ENCODE assay signal across 8 mouse cellular contexts in the genomic region with DNA sequence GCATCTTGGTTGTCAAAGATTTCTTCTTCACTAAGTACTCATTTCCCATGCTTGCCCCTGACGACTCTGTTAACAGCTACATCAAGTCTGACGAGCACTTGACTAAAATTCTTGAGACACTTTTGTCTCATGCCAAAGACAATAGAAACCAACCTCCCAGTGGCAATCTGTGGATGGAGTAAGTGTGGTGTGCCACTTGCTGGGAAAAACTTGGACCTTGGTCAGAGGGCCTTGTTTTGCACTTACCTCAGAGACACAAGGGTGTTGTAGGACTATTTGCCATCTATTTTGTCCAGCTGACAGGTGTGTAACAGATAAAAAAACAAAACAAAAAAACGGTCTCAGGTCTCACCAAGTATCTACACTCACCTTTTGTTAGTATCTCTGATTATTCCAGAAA. TPM values are rescaled to one million over a fixed set of nuclear protein-coding genes. Genes with fewer than 3 reads are reported as not detected.
DNase-seq lines count a peak whose midpoint lies in the region; ATAC-seq and TF ChIP-seq lines count a peak whose summit lies in the region.

No protein-coding gene starts in this region.

- H3K27me3 ChIP-seq in kidney, postnatal 0 days (ENCODE audit: insufficient read depth, low read length), result no peaks in the 10 kb centered on the region
- H3K27me3 ChIP-seq in embryonic facial prominence, embryonic 12.5 days, result no peaks in the 10 kb centered on the region
- no peaks in the 10 kb centered on the region for H3K27me3 ChIP-seq in hindbrain, embryonic 16.5 days (replicated peaks; ENCODE audit: control insufficient read depth, insufficient read depth, low read length)
- no peaks in the 10 kb centered on the region for H3K27me3 ChIP-seq in neural tube, embryonic 13.5 days

- TF ChIP-seq CTCF in kidney, postnatal 0 days (IDR thresholded peaks at IDR 0.05; ENCODE audit: low read depth), result no peak

- DNase-seq in kidney, postnatal 0 days (ENCODE audit: low spot score), result no peak
- DNase-seq in kidney, adult 8-10 months, result no peak
- no peak for DNase-seq in urinary bladder, postnatal 10 days (ENCODE audit: low spot score)
- DNase-seq in cerebellum, adult 11 months, result no peak

- H3K36me3 ChIP-seq in kidney, postnatal 0 days (ENCODE audit: insufficient read depth, low read length), result peaks cover 13% of the 10 kb centered on the region
- peaks cover 24% of the 10 kb centered on the region for H3K36me3 ChIP-seq in embryonic facial prominence, embryonic 12.5 days
- H3K36me3 ChIP-seq in hindbrain, embryonic 16.5 days (ENCODE audit: control insufficient read depth, insufficient read depth, low read length), result peaks cover 5% of the 10 kb centered on the region
- peaks cover 26% of the 10 kb centered on the region for H3K36me3 ChIP-seq in neural tube, embryonic 13.5 days

- WGBS in kidney, postnatal 0 days, result 15% methylated on average over 3 of the region's 3 CpGs
- 37% methylated on average over 3 of the region's 3 CpGs for WGBS in embryonic facial prominence, embryonic 12.5 days
- 23% methylated on average over 3 of the region's 3 CpGs for WGBS in hindbrain, embryonic 16.5 days
- 22% methylated on average over 3 of the region's 3 CpGs for WGBS in neural tube, embryonic 13.5 days

- H3K27ac ChIP-seq in kidney, postnatal 0 days, result peak overlapping the region; percentile 75
- H3K27ac ChIP-seq in embryonic facial prominence, embryonic 12.5 days, result peak overlapping the region; percentile 74
- H3K27ac ChIP-seq in hindbrain, embryonic 16.5 days (ENCODE audit: low read depth, low read length), result peak overlapping the region; percentile 41
- H3K27ac ChIP-seq in neural tube, embryonic 13.5 days (replicated peaks), result peak overlapping the region; percentile 74

- peak overlapping the region; percentile 27 for H3K4me2 ChIP-seq in kidney, postnatal 0 days (ENCODE audit: low read length)
- H3K4me2 ChIP-seq in embryonic facial prominence, embryonic 12.5 days (replicated peaks), result peak overlapping the region; percentile 15; the same call in 1 of the 2 replicates
- peak overlapping the region; percentile 0; the same call in 1 of the 2 replicates for H3K4me2 ChIP-seq in hindbrain, embryonic 16.5 days (ENCODE audit: low read length)
- 0 out of 2 replicates have a peak overlapping the region, but pooled peaks have one; percentile 3 for H3K4me2 ChIP-seq in neural tube, embryonic 13.5 days

- no peak for ATAC-seq in kidney, postnatal 0 days (replicated peaks; ENCODE audit: low FRiP score, low read depth)
- ATAC-seq in embryonic facial prominence, embryonic 12.5 days (ENCODE audit: insufficient number of reproducible peaks, insufficient read depth, low FRiP score, low TSS enrichment), result no peak
- ATAC-seq in hindbrain, embryonic 16.5 days, result no peak
- no peak for ATAC-seq in neural tube, embryonic 13.5 days (ENCODE audit: low read depth)
- ATAC-seq in frontal cortex, adult (ENCODE audit: low TSS enrichment), result no peak

- no peak overlapping the region for H3K4me3 ChIP-seq in kidney, postnatal 0 days (replicated peaks; ENCODE audit: low read depth, low read length)
- H3K4me3 ChIP-seq in embryonic facial prominence, embryonic 12.5 days, result no peak overlapping the region
- no peak overlapping the region for H3K4me3 ChIP-seq in hindbrain, embryonic 16.5 days (ENCODE audit: low read length)
- no peak overlapping the region for H3K4me3 ChIP-seq in neural tube, embryonic 13.5 days

- H3K4me1 ChIP-seq in kidney, postnatal 0 days (replicated peaks; ENCODE audit: insufficient read depth, low read length), result peaks cover 28% of the 10 kb centered on the region
- peaks cover 37% of the 10 kb centered on the region for H3K4me1 ChIP-seq in embryonic facial prominence, embryonic 12.5 days
- peaks cover 18% of the 10 kb centered on the region for H3K4me1 ChIP-seq in hindbrain, embryonic 16.5 days (ENCODE audit: control insufficient read depth, insufficient read depth, low read depth, low read length)
- H3K4me1 ChIP-seq in neural tube, embryonic 13.5 days (replicated peaks), result peaks cover 53% of the 10 kb centered on the region

- H3K9me3 ChIP-seq in kidney, postnatal 0 days (replicated peaks; ENCODE audit: low read length), result no peaks in the 10 kb centered on the region
- no peaks in the 10 kb centered on the region for H3K9me3 ChIP-seq in embryonic facial prominence, embryonic 12.5 days
- H3K9me3 ChIP-seq in hindbrain, embryonic 16.5 days (ENCODE audit: control insufficient read depth, low read length), result no peaks in the 10 kb centered on the region
- no peaks in the 10 kb centered on the region for H3K9me3 ChIP-seq in neural tube, embryonic 13.5 days

- H3K9ac ChIP-seq in kidney, postnatal 0 days (ENCODE audit: low read depth, low read length), result no peak overlapping the region
- no peak overlapping the region for H3K9ac ChIP-seq in embryonic facial prominence, embryonic 12.5 days
- no peak overlapping the region for H3K9ac ChIP-seq in hindbrain, embryonic 16.5 days (ENCODE audit: low read depth, low read length)
- H3K9ac ChIP-seq in neural tube, embryonic 13.5 days, result no peak overlapping the region; the same call in 1 of the 2 replicates

RNA-seq across cellular contexts. Expression of a gene that starts 3.7 kb away (rescaled TPM):
- polyA plus RNA-seq in kidney, postnatal 0 days (2015; fragmentation: Nextera tagmentation; extraction: Ambion mirVana), result 19.1 and 19.7 TPM in 2 replicates
- polyA plus RNA-seq in embryonic facial prominence, embryonic 12.5 days (2016; fragmentation: Nextera tagmentation; extraction: Ambion mirVana), result 19.7 and 20.4 TPM in 2 replicates
- 14.1 and 15.9 TPM in 2 replicates for polyA plus RNA-seq in hindbrain, embryonic 16.5 days (2015; fragmentation: Nextera tagmentation; extraction: Ambion mirVana)
- 12.3 and 14.2 TPM in 2 replicates for polyA plus RNA-seq in neural tube, embryonic 13.5 days (2015; fragmentation: Nextera tagmentation; extraction: Ambion mirVana)

RNA-seq across cellular contexts. Expression of a gene that starts 26.2 kb away (rescaled TPM):
- 3.7 and 7.1 TPM in 2 replicates for polyA plus RNA-seq in kidney, postnatal 0 days (2015; fragmentation: Nextera tagmentation; extraction: Ambion mirVana)
- polyA plus RNA-seq in embryonic facial prominence, embryonic 12.5 days (2016; fragmentation: Nextera tagmentation; extraction: Ambion mirVana), result 4.5 and 6.2 TPM in 2 replicates
- 3.6 and 3.7 TPM in 2 replicates for polyA plus RNA-seq in hindbrain, embryonic 16.5 days (2015; fragmentation: Nextera tagmentation; extraction: Ambion mirVana)
- 2.8 and 4.3 TPM in 2 replicates for polyA plus RNA-seq in neural tube, embryonic 13.5 days (2015; fragmentation: Nextera tagmentation; extraction: Ambion mirVana)
